Mouse (Mus musculus) retina, postnatal 7 days (tissue): ENCODE measurements around the gene Hand1.
"Not testable (repeated sequence)": the region's sequence is repeated elsewhere in the genome, so short reads cannot be mapped to it uniquely, and the experiment has no call there.

ENCODE experiments used
- DNase-seq: peaks from one replicate; pipeline ENCODE4 v3.0.0-alpha.2; 2012; ENCODE audit warnings: low read depth, low spot score

Hand1 gene

DNA sequence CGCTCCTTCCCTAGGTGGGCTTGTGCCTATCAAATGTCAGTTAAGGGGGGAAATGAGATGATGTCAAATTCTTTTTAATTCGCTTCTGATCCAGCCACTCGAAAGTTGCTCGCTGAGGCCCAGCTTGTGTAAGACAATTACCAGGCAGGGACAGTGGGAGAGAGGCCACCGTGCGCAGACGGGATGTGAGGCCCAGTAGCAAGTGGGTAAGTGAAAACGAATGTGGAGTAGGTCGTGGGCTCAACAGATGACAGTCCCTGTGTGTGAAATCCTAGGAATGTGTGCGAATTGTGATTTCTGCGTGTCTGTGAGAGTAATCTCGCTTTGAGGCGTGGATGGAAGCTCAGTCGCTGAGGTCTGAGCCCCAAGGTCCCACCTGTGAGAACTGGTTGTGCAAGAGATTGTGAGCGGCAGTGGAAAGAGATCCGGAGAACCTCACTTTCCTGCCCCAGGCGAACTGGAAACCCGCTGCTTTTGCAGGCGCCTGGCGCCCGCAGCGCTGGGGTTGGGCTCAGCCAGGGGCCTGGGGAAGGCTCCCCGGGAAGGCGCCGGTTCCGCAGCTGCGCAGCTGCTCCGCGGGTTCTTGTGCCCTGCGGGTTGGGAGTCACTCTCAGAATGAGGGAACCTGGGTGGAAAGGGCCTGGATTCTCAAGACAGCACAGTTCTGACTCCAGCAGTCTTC is 819 bp upstream of the Hand1 start:
- no peak for DNase-seq

GRCm38 (mm10) chr11:57831861-57832260 is 757 bp downstream of the Hand1 start:
- DNase-seq, result no peak

DNA sequence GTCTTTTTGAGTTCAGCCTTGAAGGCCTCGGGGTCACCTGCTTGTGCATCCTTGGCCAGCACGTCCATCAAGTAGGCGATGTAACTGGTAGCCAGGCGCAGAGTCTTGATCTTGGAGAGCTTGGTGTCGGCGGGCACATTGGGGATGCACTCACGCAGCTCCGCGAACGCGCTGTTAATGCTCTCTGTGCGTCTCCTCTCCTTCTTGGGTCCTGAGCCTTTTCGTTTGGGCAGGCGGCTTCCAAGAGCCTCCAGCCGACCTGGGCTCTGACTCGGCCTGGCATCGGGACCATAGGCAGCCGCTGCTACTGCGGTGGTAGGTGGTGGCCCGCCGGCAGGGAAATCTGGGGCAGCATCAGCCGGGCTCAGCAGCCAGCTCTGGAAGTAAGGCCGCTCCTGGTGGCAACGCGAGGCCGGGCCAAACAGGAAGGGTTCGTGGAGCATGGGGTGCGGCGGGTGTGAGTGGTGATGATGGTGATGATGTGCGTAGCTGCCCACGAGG is 1.3 kb downstream of the Hand1 start:
- no peak for DNase-seq

- no peak for DNase-seq
These were observed 2.5 kb downstream of the Hand1 start for GRCm38 (mm10) chr11:57829871-57830775.

DNA sequence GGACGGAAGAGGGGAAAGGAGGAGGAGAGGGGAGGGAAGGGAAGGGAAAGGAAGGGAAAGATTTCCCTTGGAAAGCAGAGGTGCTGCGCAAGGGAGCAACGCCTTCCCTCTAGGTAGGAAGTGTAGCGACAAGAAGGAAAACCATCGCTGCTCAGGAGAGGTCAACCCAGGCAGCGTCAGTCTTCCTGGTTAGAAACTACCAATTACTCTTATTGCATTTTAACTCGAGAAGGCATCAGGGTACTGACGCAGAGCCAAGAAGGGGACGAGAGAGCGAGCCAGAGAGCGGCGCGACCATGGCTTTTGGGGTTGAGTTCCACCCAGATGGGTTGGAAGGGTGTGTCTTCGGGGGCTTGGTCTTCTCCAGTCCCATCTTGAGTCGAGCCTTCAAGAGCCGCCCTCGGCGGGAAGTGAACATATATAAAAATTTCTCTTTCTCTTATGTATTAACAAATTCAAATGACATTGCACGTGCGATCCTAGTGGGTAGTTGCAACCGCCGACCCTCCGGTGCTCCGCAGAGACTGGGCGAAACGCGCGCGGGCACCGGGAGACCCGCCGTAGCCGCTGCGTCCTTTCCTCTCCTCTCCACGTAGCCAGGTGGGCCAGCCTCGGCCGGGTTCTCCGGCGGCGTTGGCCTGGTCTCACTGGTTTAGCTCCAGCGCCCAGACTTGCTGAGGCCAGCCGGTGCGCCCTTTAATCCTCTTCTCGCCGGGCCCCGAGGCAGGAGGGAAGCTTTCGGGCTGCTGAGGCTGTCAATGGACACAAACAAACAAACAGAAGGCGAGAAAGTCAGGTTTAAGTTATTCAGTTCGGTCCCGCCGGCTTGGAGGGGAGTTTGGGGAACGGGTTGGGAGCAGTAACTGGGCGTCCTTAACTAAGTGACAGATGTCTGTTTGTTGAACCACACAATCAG is 3.4 kb downstream of the Hand1 start:
- DNase-seq, result peak; percentile 35

- no peak for DNase-seq
These were observed 4.6 kb downstream of the Hand1 start for GRCm38 (mm10) chr11:57827915-57828545.

DNA sequence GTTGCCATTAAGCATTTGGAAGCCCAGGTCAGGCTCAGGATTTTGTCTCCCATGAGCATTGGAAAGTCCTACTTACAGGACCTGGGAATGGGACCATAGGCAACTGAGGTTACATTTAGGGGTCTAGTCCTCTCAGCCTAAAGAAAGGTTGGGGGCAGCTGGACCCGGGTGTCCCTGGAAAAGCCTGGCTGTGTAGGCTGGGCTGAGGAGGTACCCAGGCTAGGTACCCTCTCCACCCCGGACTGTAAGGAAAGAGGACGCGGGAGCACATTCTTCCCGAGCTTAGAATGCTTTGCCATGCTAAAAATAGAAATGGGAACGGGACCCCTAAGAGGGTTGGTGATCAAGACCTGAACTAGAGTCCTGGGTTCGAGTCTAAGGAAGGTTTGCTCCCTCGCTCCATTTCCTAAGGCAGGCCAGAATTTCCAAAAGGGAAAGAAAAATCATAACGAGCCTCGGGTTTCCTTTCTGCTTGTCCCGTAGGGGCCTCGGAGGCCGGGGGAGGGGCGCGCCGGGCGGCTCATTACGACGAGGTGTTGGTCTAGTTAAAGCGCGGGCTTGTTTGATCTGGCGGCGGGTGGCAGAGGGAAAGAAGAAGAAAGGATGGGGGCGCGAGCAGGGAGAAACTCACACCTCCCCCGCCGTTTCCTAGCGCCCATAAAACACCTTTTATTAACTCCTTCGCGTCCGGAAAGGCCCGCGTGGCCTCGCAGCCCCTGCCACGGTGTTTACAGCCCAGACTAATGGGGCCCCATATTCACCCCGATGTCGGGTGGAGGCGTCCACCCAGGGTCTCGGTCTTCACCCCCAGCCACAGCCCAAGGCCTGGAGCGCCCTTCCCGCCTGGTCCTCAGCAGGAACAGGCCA is 5.3 kb downstream of the Hand1 start:
- no peak for DNase-seq

DNA sequence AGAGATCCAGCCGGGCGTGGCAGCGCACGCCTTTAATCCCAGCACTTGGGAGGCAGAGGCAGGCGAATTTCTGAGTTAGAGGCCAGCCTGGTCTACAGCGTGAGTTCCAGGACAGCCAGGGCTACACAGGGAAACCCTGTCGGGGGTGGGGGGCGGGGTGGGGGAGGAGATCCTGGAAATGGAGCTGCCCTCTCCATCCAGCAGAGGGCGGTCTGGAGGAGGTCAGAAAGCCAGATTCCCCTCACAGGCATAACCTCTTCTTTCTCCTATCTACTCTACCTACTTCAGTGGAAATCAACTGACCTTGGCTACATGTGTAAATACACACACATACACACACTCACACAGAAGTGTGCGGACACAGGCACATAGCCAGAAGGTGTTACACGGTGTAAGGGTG is 7.4 kb downstream of the Hand1 start:
- not testable (repeated sequence) for DNase-seq

DNA sequence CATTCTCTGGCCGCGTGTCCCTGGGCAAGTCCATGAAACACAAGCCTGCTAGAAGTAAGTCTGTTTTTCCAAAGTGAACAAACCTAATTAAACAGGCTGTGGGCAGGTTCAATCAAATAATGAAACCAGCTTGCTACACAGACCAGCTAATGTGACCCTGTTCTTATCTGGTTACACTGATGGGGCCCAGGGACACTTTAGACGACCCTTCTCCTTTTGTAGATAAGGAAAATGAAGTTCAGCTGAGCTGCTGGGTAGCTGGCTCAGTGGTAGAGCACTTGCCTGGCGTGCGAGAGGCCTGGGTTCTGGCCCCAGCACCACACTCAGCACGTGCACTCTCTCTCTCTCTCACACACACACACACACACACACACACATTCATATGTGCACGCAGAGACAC is 8.9 kb downstream of the Hand1 start:
- DNase-seq, result no peak

DNA sequence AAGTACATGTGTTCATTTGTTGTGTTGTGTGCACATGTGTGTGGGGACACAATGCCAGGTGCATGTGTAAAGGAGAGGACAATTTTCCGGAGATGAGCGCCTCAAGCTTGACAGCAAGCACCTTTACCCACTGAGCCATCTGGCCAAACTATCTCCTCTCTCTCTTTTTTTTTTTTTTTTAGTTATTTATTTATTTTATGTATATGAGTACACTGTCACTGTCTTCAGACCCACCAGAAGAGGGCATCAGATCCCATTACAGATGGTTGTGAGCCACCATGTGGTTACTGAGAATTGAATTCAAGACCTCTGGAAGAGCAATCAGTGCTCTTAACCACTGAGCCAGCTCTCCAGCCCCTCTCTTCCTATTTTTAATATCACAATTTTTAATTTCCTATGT is 9.5 kb downstream of the Hand1 start:
- not testable (repeated sequence) for DNase-seq

- DNase-seq, result peak; percentile 60
These were observed 12.5 kb downstream of the Hand1 start for GRCm38 (mm10) chr11:57819999-57820581.

- no peak for DNase-seq
These were observed 14.4 kb downstream of the Hand1 start for GRCm38 (mm10) chr11:57818189-57818588.

DNA sequence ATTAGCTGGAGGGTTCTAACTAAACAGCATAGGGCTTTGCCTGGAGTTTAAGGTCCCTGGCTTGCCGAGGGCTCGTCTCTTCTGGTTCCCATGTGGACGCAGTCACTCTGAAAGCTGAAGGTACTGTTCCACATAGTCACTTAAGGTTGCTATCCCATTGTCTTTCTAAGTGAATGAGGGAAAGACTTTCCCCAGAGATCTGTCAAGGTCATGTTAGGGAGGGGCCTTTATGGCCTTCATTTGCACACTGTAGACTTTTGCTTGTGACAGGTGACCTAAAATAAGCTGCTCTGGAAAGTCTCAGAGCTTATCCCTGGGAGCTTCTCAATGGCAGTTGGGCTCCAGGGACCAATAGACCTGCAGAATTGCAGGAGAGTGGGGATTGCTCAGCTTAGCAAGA is 19.0 kb downstream of the Hand1 start:
- no peak for DNase-seq

DNA sequence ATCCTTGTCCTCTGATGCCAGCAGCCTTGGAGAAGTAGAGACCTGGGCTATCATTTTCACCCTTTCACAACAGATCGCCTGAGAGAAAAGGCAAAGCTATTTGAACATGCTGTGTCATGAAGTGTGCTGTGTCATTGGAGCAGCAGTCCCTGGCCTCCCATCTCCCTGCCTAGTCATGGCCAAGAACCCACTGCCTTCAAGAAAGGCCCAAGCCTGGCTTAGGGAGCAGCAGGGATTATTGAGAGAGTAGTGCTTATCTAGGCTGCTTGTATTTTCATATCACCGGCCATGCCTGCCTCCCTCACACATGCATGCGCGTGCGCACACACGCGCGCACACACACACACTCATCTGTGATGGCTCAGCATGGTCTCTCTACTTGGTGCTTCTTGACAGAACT is 20.4 kb downstream of the Hand1 start:
- DNase-seq, result no peak

GRCm38 (mm10) chr11:57811006-57811405 is 21.6 kb downstream of the Hand1 start:
- DNase-seq, result no peak

- no peak for DNase-seq
These were observed 22.9 kb downstream of the Hand1 start for GRCm38 (mm10) chr11:57809732-57810098.

GRCm38 (mm10) chr11:57809017-57809731 is 23.4 kb downstream of the Hand1 start:
- DNase-seq, result no peak

GRCm38 (mm10) chr11:57805047-57805446 is 27.6 kb downstream of the Hand1 start:
- no peak for DNase-seq

GRCm38 (mm10) chr11:57802511-57802870 is 30.1 kb downstream of the Hand1 start:
- DNase-seq, result no peak
